In genomic region chr11:30025835-30026472, GRCm38 (mm10) we compare ENCODE assay signal across 8 mouse cellular contexts. TPM values are rescaled to one million over a fixed set of nuclear protein-coding genes. Genes with fewer than 3 reads are reported as not detected.
DNase-seq lines count a peak whose midpoint lies in the region; ATAC-seq lines count a peak whose summit lies in the region.

Gene Eml6, minus strand, starts transcription at chr11:30026033.

- peak within 1 kb of the TSS; percentile 55 for H3K4me2 ChIP-seq in intestine, embryonic 14.5 days (ENCODE audit: low read length)

- H3K4me1 ChIP-seq in intestine, embryonic 14.5 days (replicated peaks; ENCODE audit: control insufficient read depth, insufficient read depth, low read length) = peaks cover 3% of the 10 kb centered on the region; the same call in 1 of the 2 replicates

- intact Hi-C loops in gastrocnemius, postnatal 36 days (cut with DNase I) = loop anchor here (10.0 kb wide), 1 partner anchor 321 kb away; no protein-coding TSS in a partner anchor
- intact Hi-C loops in left cerebral cortex, postnatal 10 days (cut with DNase I) = no loop called here

- no peaks in the 10 kb centered on the region for H3K9me3 ChIP-seq in intestine, embryonic 14.5 days (ENCODE audit: control insufficient read depth, low read length)

- no peaks in the 10 kb centered on the region for H3K36me3 ChIP-seq in intestine, embryonic 14.5 days (ENCODE audit: control insufficient read depth, insufficient read depth, low read length)

- peak within 1 kb of the TSS; percentile 53 for H3K9ac ChIP-seq in intestine, embryonic 14.5 days (ENCODE audit: low read length)

- H3K27me3 ChIP-seq in intestine, embryonic 14.5 days (replicated peaks; ENCODE audit: control insufficient read depth, insufficient read depth, low read length) = peaks cover 32% of the 10 kb centered on the region

- H3K4me3 ChIP-seq in intestine, embryonic 14.5 days (ENCODE audit: low read depth, low read length) = peak within 1 kb of the TSS; percentile 37

- ATAC-seq in intestine, embryonic 14.5 days (replicated peaks; ENCODE audit: low FRiP score, low TSS enrichment, low read depth) = peak; percentile 98
- peak; percentile 95 for ATAC-seq in megakaryocyte progenitor cell, adult 5-6 weeks (replicated peaks; ENCODE audit: poor library complexity)

- peak within 1 kb of the TSS; percentile 24; the same call in 1 of the 2 replicates for H3K27ac ChIP-seq in intestine, embryonic 14.5 days (ENCODE audit: low read depth)

- peak; percentile 88 to 90 for DNase-seq in adrenal gland, adult 18-20 months (ENCODE audit: low spot score in 2 of 2)
- peak; percentile 97 for DNase-seq in embryo, embryonic 10.5 days (ENCODE audit: low spot score)
- DNase-seq in gastrocnemius, postnatal 36 days = peak; percentile 86 to 94
- DNase-seq in intestine, embryonic 14.5 days (ENCODE audit: low spot score) = peak; percentile 93
- DNase-seq in left cerebral cortex, postnatal 10 days (ENCODE audit: extremely low spot score in 1 of 2, low spot score in 2 of 2) = peak; percentile 96 to 97
- peak; percentile 97 to 99 for DNase-seq in right cerebral cortex, postnatal 10 days (ENCODE audit: low spot score in 2 of 2)
- peak; percentile 85 for DNase-seq in urinary bladder, postnatal 25 days (ENCODE audit: low spot score)

- under 1% methylated on average over 39 of the region's 39 CpGs for WGBS in intestine, embryonic 14.5 days

RNA-seq across cellular contexts. Expression of gene Eml6, which starts in this region (rescaled TPM):
- total RNA-seq in adrenal gland, adult 18-20 months (2021) = 1 to 10 TPM; 3.6 to 3.8 TPM
- total RNA-seq in gastrocnemius, postnatal 36 days (2021) = 1 to 10 TPM in 1 of 2 experiments, under 1 TPM in 1; 0.59 to 1.6 TPM
- 0.87 and 0.90 TPM in 2 replicates for polyA plus RNA-seq in intestine, embryonic 14.5 days (2014; fragmentation: Nextera tagmentation; extraction: Ambion mirVana)
- total RNA-seq in left cerebral cortex, postnatal 10 days (2021) = 10 to 100 TPM; 32.4 to 33.9 TPM
- total RNA-seq in megakaryocyte progenitor cell, adult 5-6 weeks (2015) = 0.49 and 0.51 TPM in 2 replicates
- 0.71 and 1.2 TPM in 2 replicates for total RNA-seq in megakaryocyte progenitor cell, adult 5-6 weeks (2017)

Comparison
In these comparisons a context has a peak if more than half of its experiments do, and no peak if none do; other contexts are left out.
1. Peak in every context shown above with its lines: DNase-seq, ATAC-seq, H3K4me3 ChIP-seq and H3K27ac ChIP-seq.
2. RNA of gene Eml6 (total RNA-seq): 32.4 to 33.9 TPM in left cerebral cortex, postnatal 10 days; 3.6 to 3.8 TPM in adrenal gland, adult 18-20 months, 0.59 to 1.6 TPM in gastrocnemius, postnatal 36 days and 0.49 to 1.2 TPM in megakaryocyte progenitor cell, adult 5-6 weeks; every median in the first group is over 4 times any median in the second.
3. Peak in DNase-seq, ATAC-seq, H3K4me3 ChIP-seq, H3K27ac ChIP-seq, H3K9ac ChIP-seq and H3K4me2 ChIP-seq in intestine, embryonic 14.5 days; RNA of the gene not detected or under 1 TPM.